Mouse (Mus musculus): ENCODE data around the gene Chpf. TPM values are rescaled to one million over a fixed set of nuclear protein-coding genes. Genes with fewer than 3 reads are reported as not detected.

Chpf gene
- polyA plus RNA-seq, 1 experiment from 2014 or later: 42.8 TPM

Other genes with a start within 250 kb of the Chpf start
- not detected in 2 replicates for gene A630095N17Rik, start 247.2 kb downstream of the Chpf start, polyA plus RNA-seq (2014; fragmentation: Nextera tagmentation; extraction: Ambion mirVana)
- 14.2 TPM in 2 replicates for gene Dnajb2, start 242.9 kb downstream of the Chpf start, polyA plus RNA-seq (2014; fragmentation: Nextera tagmentation; extraction: Ambion mirVana)
- gene Ptprn, start 214.8 kb downstream of the Chpf start, polyA plus RNA-seq (2014; fragmentation: Nextera tagmentation; extraction: Ambion mirVana): 2.9 and 3.4 TPM in 2 replicates
- gene Resp18, start 200.9 kb downstream of the Chpf start, polyA plus RNA-seq (2014; fragmentation: Nextera tagmentation; extraction: Ambion mirVana): 13.0 and 13.4 TPM in 2 replicates
- 133 and 137 TPM in 2 replicates for gene Dnpep, start 161.3 kb downstream of the Chpf start, polyA plus RNA-seq (2014; fragmentation: Nextera tagmentation; extraction: Ambion mirVana)
- gene Des, start 119.0 kb downstream of the Chpf start, polyA plus RNA-seq (2014; fragmentation: Nextera tagmentation; extraction: Ambion mirVana): 72.4 and 73.2 TPM in 2 replicates
- gene Speg, start 104.0 kb downstream of the Chpf start, polyA plus RNA-seq (2014; fragmentation: Nextera tagmentation; extraction: Ambion mirVana): 46.7 and 55.2 TPM in 2 replicates
- 69.4 and 72.1 TPM in 2 replicates for gene Gmppa, start 43.4 kb downstream of the Chpf start, polyA plus RNA-seq (2014; fragmentation: Nextera tagmentation; extraction: Ambion mirVana)
- 0.47 and 1.0 TPM in 2 replicates for gene Asic4, start 28.9 kb downstream of the Chpf start, polyA plus RNA-seq (2014; fragmentation: Nextera tagmentation; extraction: Ambion mirVana)
- gene Tmem198, start 225 bp upstream of the Chpf start, polyA plus RNA-seq (2014; fragmentation: Nextera tagmentation; extraction: Ambion mirVana): 1.9 and 2.6 TPM in 2 replicates
- gene Obsl1, start 27.1 kb upstream of the Chpf start, polyA plus RNA-seq (2014; fragmentation: Nextera tagmentation; extraction: Ambion mirVana): 80.9 and 88.4 TPM in 2 replicates
- 3.5 and 3.9 TPM in 2 replicates for gene Inha, start 27.8 kb upstream of the Chpf start, polyA plus RNA-seq (2014; fragmentation: Nextera tagmentation; extraction: Ambion mirVana)
- 16.3 and 18.7 TPM in 2 replicates for gene Stk11ip, start 42.2 kb upstream of the Chpf start, polyA plus RNA-seq (2014; fragmentation: Nextera tagmentation; extraction: Ambion mirVana)
- gene Slc4a3, start 67.0 kb upstream of the Chpf start, polyA plus RNA-seq (2014; fragmentation: Nextera tagmentation; extraction: Ambion mirVana): 11.8 and 15.5 TPM in 2 replicates